Mouse (Mus musculus): Measurements from ENCODE around the gene Spta1. TPM values are rescaled to one million over a fixed set of nuclear protein-coding genes. Genes with fewer than 3 reads are reported as not detected.
A peak's percentile ranks its signal among the peaks of the same experiment; 100 is the strongest.

The Spta1 gene
- total RNA-seq, 1 experiment, result 5.1 TPM

DNA sequence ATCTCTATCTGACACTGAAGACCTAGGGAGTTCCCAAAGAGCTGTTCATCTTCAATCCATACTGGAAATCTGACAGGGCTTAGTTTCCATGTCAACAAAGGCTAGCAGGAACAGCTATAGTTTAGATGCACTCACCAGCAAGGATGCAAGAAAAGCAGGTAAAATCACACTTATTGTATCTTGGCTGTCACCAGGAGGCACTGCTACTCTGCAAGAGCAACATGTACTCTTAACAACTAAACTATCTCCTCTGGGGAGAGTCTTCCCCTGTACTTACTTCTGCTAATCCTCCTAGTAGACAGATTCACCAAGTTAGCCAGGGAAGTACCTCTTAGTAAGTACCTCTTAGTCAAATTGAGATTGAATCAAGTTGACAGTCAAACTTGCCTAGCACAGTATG, 3.6 kb upstream of the Spta1 start:
- H3K9me3 ChIP-seq (ENCODE audit: control insufficient read depth, insufficient read depth, low read depth, low read length), result no peaks in the 10 kb centered on the region
- in situ Hi-C loops (cut with MboI; ENCODE audit: low sequenced_read_pairs in 2 of 2, unreplicated experiment in 2 of 2), result loop anchor here in 1 of 2 experiments (10.0 kb wide), 1 partner anchor 296 kb away; no protein-coding TSS in a partner anchor
- H3K27ac ChIP-seq (ENCODE audit: insufficient read depth, low read depth, low read length, poor library complexity, severe bottlenecking), result no peak overlapping the region
- H3K4me1 ChIP-seq (ENCODE audit: control insufficient read depth in 2 of 2, insufficient read depth in 2 of 2, low read length in 2 of 2, poor library complexity in 1 of 2), result no peaks in the 10 kb centered on the region; a peak in 1 of 4 replicates
- DNase-seq (ENCODE audit: low read depth, low spot score), result peak; percentile 38
- no peaks in the 10 kb centered on the region for H3K36me3 ChIP-seq (ENCODE audit: control insufficient read depth, insufficient read depth, low read length, poor library complexity, severe bottlenecking)
- no peak overlapping the region for H3K9ac ChIP-seq (ENCODE audit: insufficient read depth, low read depth, low read length, poor library complexity, severe bottlenecking)
- TF ChIP-seq MAFK (IDR thresholded peaks at IDR 0.05; ENCODE audit: insufficient read depth, low read depth, low read length) (no peak), ZC3H11A (IDR thresholded peaks at IDR 0.05; ENCODE audit: borderline replicate concordance, low read depth, low read length) (peak; percentile 49; the same call in 1 of the 2 replicates), CHD2 (IDR thresholded peaks at IDR 0.05; ENCODE audit: low read depth, low read length) (no peak)
- no peak overlapping the region for H3K4me3 ChIP-seq (ENCODE audit: insufficient read depth in 1 of 2, low read depth in 1 of 2, low read length in 2 of 2, poor library complexity in 1 of 2, severe bottlenecking in 1 of 2)

- no peak overlapping the region for H3K4me3 ChIP-seq (ENCODE audit: insufficient read depth in 1 of 2, low read depth in 1 of 2, low read length in 2 of 2, poor library complexity in 1 of 2, severe bottlenecking in 1 of 2)
- H3K27ac ChIP-seq (ENCODE audit: insufficient read depth, low read depth, low read length, poor library complexity, severe bottlenecking), result no peak overlapping the region
- H3K4me1 ChIP-seq (ENCODE audit: control insufficient read depth in 2 of 2, insufficient read depth in 2 of 2, low read length in 2 of 2, poor library complexity in 1 of 2), result no peaks in the 10 kb centered on the region; a peak in 1 of 4 replicates
- no peaks in the 10 kb centered on the region for H3K36me3 ChIP-seq (ENCODE audit: control insufficient read depth, insufficient read depth, low read length, poor library complexity, severe bottlenecking)
- in situ Hi-C loops (cut with MboI; ENCODE audit: low sequenced_read_pairs in 2 of 2, unreplicated experiment in 2 of 2), result no loop called here
- no peak for DNase-seq (ENCODE audit: low read depth, low spot score)
- H3K9ac ChIP-seq (ENCODE audit: insufficient read depth, low read depth, low read length, poor library complexity, severe bottlenecking), result no peak overlapping the region
- no peaks in the 10 kb centered on the region for H3K9me3 ChIP-seq (ENCODE audit: control insufficient read depth, insufficient read depth, low read depth, low read length)
- TF ChIP-seq CHD2 (IDR thresholded peaks at IDR 0.05; ENCODE audit: low read depth, low read length), result no peak
- TF ChIP-seq HCFC1 (IDR thresholded peaks at IDR 0.05; ENCODE audit: borderline replicate concordance, insufficient read depth, low read length), result no peak
- TF ChIP-seq ZNF384 (IDR thresholded peaks at IDR 0.05; ENCODE audit: low read depth, low read length), result no peak
- no peak for TF ChIP-seq ZC3H11A (IDR thresholded peaks at IDR 0.05; ENCODE audit: borderline replicate concordance, low read depth, low read length)
- no peak for TF ChIP-seq MAFK (IDR thresholded peaks at IDR 0.05; ENCODE audit: insufficient read depth, low read depth, low read length)
These were observed 1.7 kb upstream of the Spta1 start for GRCm38 (mm10) chr1:174170706-174171501.

- TF ChIP-seq ZC3H11A (IDR thresholded peaks at IDR 0.05; ENCODE audit: borderline replicate concordance, low read depth, low read length) (no peak), ZNF384 (IDR thresholded peaks at IDR 0.05; ENCODE audit: low read depth, low read length) (no peak), HCFC1 (IDR thresholded peaks at IDR 0.05; ENCODE audit: borderline replicate concordance, insufficient read depth, low read length) (no peak), CHD2 (IDR thresholded peaks at IDR 0.05; ENCODE audit: low read depth, low read length) (no peak), MAFK (IDR thresholded peaks at IDR 0.05; ENCODE audit: insufficient read depth, low read depth, low read length) (no peak)
- Histone ChIP-seq H3K27ac (ENCODE audit: insufficient read depth, low read depth, low read length, poor library complexity, severe bottlenecking) (no peak overlapping the region), H3K36me3 (ENCODE audit: control insufficient read depth, insufficient read depth, low read length, poor library complexity, severe bottlenecking) (no peaks in the 10 kb centered on the region), H3K9me3 (ENCODE audit: control insufficient read depth, insufficient read depth, low read depth, low read length) (no peaks in the 10 kb centered on the region), H3K4me1 (ENCODE audit: control insufficient read depth in 2 of 2, insufficient read depth in 2 of 2, low read length in 2 of 2, poor library complexity in 1 of 2) (no peaks in the 10 kb centered on the region; a peak in 1 of 4 replicates), H3K4me3 (ENCODE audit: insufficient read depth in 1 of 2, low read depth in 1 of 2, low read length in 2 of 2, poor library complexity in 1 of 2, severe bottlenecking in 1 of 2) (no peak overlapping the region), H3K9ac (ENCODE audit: insufficient read depth, low read depth, low read length, poor library complexity, severe bottlenecking) (no peak overlapping the region)
- no peak for DNase-seq (ENCODE audit: low read depth, low spot score)
- in situ Hi-C loops (cut with MboI; ENCODE audit: low sequenced_read_pairs in 2 of 2, unreplicated experiment in 2 of 2), result no loop called here
These were observed 1.0 kb upstream of the Spta1 start for GRCm38 (mm10) chr1:174171537-174171936.

- DNase-seq (ENCODE audit: low read depth, low spot score), result no peak
- no peaks in the 10 kb centered on the region for H3K4me1 ChIP-seq (ENCODE audit: control insufficient read depth in 2 of 2, insufficient read depth in 2 of 2, low read length in 2 of 2, poor library complexity in 1 of 2)
- H3K4me3 ChIP-seq (ENCODE audit: insufficient read depth in 1 of 2, low read depth in 1 of 2, low read length in 2 of 2, poor library complexity in 1 of 2, severe bottlenecking in 1 of 2), result no peak overlapping the region
- in situ Hi-C loops (cut with MboI; ENCODE audit: low sequenced_read_pairs in 2 of 2, unreplicated experiment in 2 of 2), result no loop called here
- no peaks in the 10 kb centered on the region for H3K36me3 ChIP-seq (ENCODE audit: control insufficient read depth, insufficient read depth, low read length, poor library complexity, severe bottlenecking)
- H3K27ac ChIP-seq (ENCODE audit: insufficient read depth, low read depth, low read length, poor library complexity, severe bottlenecking), result no peak overlapping the region
- H3K9ac ChIP-seq (ENCODE audit: insufficient read depth, low read depth, low read length, poor library complexity, severe bottlenecking), result no peak overlapping the region
- no peak for TF ChIP-seq HCFC1 (IDR thresholded peaks at IDR 0.05; ENCODE audit: borderline replicate concordance, insufficient read depth, low read length)
- no peak for TF ChIP-seq ZC3H11A (IDR thresholded peaks at IDR 0.05; ENCODE audit: borderline replicate concordance, low read depth, low read length)
- TF ChIP-seq ZNF384 (IDR thresholded peaks at IDR 0.05; ENCODE audit: low read depth, low read length), result no peak
- TF ChIP-seq CHD2 (IDR thresholded peaks at IDR 0.05; ENCODE audit: low read depth, low read length), result no peak
- no peaks in the 10 kb centered on the region for H3K9me3 ChIP-seq (ENCODE audit: control insufficient read depth, insufficient read depth, low read depth, low read length)
These were observed 32.1 kb downstream of the Spta1 start for GRCm38 (mm10) chr1:174204699-174205098.

Data from ES-E14 (cell line).